Mouse (Mus musculus) fibroblast of lung, adult 2 months (primary cell): ENCODE data around the gene Rrbp1.

Experiments used
- DNase-seq: peaks from one replicate; pipeline ENCODE4 v3.0.0-alpha.2; 2011; ENCODE audit warnings: low read depth

The Rrbp1 gene

GRCm38 (mm10) chr2:143955004-143955403 lies 56.1 kb downstream of the Rrbp1 start:
- no peak for DNase-seq

- no peak for DNase-seq
These were observed 57.1 kb downstream of the Rrbp1 start for GRCm38 (mm10) chr2:143953944-143954343.

GRCm38 (mm10) chr2:143951546-143952315 lies 59.3 kb downstream of the Rrbp1 start:
- DNase-seq: no peak

- no peak for DNase-seq
These were observed 60.0 kb downstream of the Rrbp1 start for GRCm38 (mm10) chr2:143951028-143951420.

- no peak for DNase-seq
These were observed 60.6 kb downstream of the Rrbp1 start for GRCm38 (mm10) chr2:143950290-143951027.

- no peak for DNase-seq
These were observed 61.8 kb downstream of the Rrbp1 start for GRCm38 (mm10) chr2:143949217-143949616.

- DNase-seq: no peak
These were observed 62.6 kb downstream of the Rrbp1 start for GRCm38 (mm10) chr2:143948416-143948815.

GRCm38 (mm10) chr2:143947981-143948380 lies 63.1 kb downstream of the Rrbp1 start:
- no peak for DNase-seq

GRCm38 (mm10) chr2:143946399-143946798 lies 64.7 kb downstream of the Rrbp1 start:
- DNase-seq: no peak

- no peak for DNase-seq
These were observed 65.5 kb downstream of the Rrbp1 start for GRCm38 (mm10) chr2:143945466-143946075.

GRCm38 (mm10) chr2:143944796-143945195 lies 66.3 kb downstream of the Rrbp1 start:
- DNase-seq: no peak

- no peak for DNase-seq
These were observed 70.7 kb downstream of the Rrbp1 start for GRCm38 (mm10) chr2:143940406-143940805.

- DNase-seq: no peak
These were observed 73.2 kb downstream of the Rrbp1 start for GRCm38 (mm10) chr2:143937861-143938260.

- no peak for DNase-seq
These were observed 76.6 kb downstream of the Rrbp1 start for GRCm38 (mm10) chr2:143934439-143934838.

GRCm38 (mm10) chr2:143933516-143933915 lies 77.5 kb downstream of the Rrbp1 start:
- DNase-seq: no peak

- no peak for DNase-seq
These were observed 78.7 kb downstream of the Rrbp1 start for GRCm38 (mm10) chr2:143932340-143932873.

GRCm38 (mm10) chr2:143929607-143930311 lies 81.3 kb downstream of the Rrbp1 start:
- no peak for DNase-seq

- DNase-seq: no peak
These were observed 85.2 kb downstream of the Rrbp1 start for GRCm38 (mm10) chr2:143925826-143926225.

GRCm38 (mm10) chr2:143924085-143924484 lies 87.0 kb downstream of the Rrbp1 start:
- no peak for DNase-seq

GRCm38 (mm10) chr2:143918831-143919502 lies 92.1 kb downstream of the Rrbp1 start:
- no peak for DNase-seq

GRCm38 (mm10) chr2:143917622-143918021 lies 93.4 kb downstream of the Rrbp1 start:
- no peak for DNase-seq
